Mouse (Mus musculus): ENCODE data around the gene Fuca1.

The Fuca1 gene

DNA sequence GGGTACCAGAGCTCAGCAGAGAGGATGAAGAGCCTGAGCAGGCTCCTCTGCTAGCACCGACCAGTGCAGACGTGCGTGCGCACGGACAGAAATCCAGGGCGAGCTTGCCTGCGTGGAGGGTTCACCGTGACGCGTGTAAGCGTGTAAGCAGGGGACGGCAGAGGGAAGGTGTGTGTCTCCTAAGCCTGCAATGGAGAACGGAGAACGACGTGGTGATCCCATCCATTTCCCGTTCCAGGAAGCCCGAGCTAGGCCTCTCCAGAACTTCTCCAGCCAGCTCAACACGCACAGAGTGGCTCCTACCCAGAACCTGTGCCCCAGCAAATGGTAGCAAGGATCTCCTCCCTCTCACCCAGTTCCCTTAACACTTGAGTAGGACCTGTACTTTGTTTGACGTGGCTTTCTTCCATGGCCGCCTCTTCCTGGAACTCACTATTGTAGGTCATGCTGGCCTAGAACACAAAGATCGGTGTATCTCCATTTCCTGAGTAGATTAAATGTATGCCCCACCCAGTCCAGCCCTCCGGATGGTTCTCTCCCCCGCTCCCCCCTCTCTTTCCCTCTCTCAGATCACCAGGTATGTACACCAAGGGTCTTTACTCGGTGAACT is 32.0 kb upstream of the Fuca1 start:
- ATAC-seq (ENCODE audit: insufficient number of reproducible peaks, low FRiP score, low TSS enrichment): no peak

GRCm38 (mm10) chr4:135889146-135889883 is 31.2 kb upstream of the Fuca1 start:
- no peak for ATAC-seq (ENCODE audit: insufficient number of reproducible peaks, low FRiP score, low TSS enrichment)

GRCm38 (mm10) chr4:135889884-135890283 is 30.7 kb upstream of the Fuca1 start:
- no peak; the same call in 1 of the 2 replicates for ATAC-seq (ENCODE audit: insufficient number of reproducible peaks, low FRiP score, low TSS enrichment)

DNA sequence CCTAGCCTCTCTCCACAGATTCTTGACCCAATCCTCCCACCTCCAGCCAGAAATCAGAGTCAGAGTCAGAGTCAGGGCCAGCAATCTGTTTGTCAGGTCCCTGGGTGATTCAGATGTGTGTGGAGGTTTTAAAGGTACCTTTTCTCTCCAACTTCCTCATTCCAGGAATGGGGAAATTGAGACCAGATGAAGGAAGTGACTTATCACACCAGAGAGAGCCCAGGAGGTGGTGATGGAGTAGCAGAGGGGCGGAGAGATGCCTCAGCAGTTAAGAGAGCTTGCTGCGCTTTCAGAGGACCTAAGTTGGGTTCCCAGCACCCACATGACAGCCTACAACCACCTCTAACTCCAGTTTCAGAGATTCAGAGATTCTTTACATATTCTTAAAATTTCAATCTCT is 29.0 kb upstream of the Fuca1 start:
- ATAC-seq (ENCODE audit: insufficient number of reproducible peaks, low FRiP score, low TSS enrichment): no peak

DNA sequence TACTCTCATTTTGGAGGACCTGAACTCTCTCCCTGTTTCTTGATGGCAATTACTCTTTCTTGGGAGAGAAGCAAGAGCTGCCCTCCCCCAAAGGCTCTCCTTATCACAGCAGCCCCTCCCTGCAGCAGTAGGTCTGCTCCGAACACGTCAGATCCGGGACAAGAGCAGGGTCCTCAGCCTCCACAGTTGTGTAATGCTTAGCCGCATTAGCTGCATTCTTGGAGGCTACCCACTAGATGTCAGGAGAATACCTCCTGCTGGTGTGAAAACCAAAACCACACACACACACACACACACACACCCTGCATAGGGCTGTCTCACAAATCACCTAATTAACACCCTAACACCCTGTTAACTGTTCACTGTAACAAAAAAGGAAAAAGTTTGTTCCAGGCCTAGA is 27.7 kb upstream of the Fuca1 start:
- ATAC-seq (ENCODE audit: insufficient number of reproducible peaks, low FRiP score, low TSS enrichment): no peak

GRCm38 (mm10) chr4:135895071-135895571 is 25.4 kb upstream of the Fuca1 start, which contains the start of gene Cnr2:
TSS of gene Cnr2 (plus strand) at chr4:135895394.
- no peak for ATAC-seq (ENCODE audit: insufficient number of reproducible peaks, low FRiP score, low TSS enrichment)

DNA sequence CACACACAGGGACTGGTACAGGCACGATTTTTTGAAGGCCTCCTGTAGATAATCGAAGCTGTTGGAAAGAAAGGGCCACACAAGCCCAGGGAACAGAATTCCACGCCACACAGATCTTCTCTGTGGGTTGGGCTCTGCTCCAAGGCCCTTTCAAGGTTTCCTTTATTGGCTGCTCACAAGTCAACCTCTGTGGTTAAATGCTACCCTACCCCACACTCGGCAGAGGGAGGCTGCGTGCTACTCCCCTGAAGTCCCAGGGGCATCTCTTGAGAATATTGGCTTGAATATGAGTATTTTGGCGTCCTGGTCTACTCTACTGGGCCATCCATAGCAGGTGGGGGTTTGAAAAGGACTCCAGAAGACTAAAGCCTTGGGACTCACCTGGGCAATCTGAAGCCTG is 24.4 kb upstream of the Fuca1 start:
- no peak for ATAC-seq (ENCODE audit: insufficient number of reproducible peaks, low FRiP score, low TSS enrichment)

DNA sequence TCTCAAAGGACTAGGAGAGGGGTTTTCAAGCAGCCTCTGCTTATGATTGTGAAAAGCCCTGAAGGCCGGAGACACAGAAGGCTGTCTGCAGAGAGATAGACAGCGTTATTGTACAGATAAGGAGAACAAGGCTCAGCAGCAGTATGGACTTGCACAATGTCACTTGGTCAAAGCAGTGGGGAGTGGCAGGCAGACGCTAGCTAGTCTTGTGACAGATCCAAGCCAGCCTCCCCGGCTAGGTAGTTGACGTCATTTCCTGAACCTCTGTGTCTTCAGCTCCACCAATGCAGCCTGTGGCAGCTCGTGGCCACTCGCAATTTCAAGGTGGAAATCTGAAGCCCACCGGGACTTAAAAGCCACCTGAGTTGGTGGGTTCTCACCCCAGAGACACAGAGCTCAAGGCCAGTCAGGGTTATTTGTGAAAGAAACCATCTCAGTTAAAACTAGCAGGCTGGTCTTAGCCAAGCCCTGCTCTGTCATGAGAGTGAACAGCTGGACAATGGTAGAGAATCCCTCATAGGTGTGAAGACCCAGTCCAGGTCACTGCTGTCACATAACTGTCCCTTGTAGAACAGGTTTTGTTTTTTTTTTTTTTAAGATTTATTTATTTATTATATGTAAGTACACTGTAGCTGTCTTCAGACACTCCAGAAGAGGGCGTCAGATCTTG is 22.0 kb upstream of the Fuca1 start:
- no peak for ATAC-seq (ENCODE audit: insufficient number of reproducible peaks, low FRiP score, low TSS enrichment)

DNA sequence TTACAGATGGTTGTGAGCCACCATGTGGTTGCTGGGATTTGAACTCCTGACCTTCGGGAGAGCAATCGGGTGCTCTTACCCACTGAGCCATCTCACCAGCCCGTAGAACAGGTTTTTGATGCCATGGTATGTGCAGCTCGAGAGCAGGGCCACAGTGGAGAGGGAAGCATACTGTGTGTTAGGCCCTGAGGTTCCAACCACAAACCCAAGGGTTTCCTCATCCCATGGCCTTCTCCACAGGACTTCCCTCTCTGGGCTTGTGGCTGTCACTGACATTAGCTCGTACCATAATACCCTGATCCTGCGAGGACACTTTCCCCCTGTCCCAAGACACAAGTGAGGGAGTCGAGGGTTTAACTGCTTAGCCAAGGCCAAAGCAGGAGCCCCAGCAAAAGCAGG is 21.5 kb upstream of the Fuca1 start:
- ATAC-seq (ENCODE audit: insufficient number of reproducible peaks, low FRiP score, low TSS enrichment): no peak

DNA sequence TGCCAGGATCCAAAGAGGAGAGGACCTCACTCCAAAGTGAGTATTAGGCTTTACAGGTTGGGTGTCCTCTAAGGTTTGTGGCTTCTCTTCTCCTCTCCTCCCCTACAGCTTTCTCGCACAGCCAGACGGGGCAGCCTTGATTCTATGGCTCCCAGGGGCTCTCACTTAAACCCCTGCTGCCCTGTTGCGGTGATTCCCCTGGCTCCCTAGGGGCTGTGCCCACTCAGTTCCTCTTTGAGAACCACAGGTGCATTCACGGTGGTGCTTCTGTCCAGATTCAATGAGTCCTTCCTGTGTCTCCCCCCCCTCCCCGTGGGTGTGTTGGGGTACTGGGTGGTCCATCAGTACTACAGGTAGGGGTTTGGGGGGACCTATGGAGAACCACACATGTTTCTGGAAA is 20.5 kb upstream of the Fuca1 start:
- no peak for ATAC-seq (ENCODE audit: insufficient number of reproducible peaks, low FRiP score, low TSS enrichment)

- ATAC-seq (ENCODE audit: insufficient number of reproducible peaks, low FRiP score, low TSS enrichment): no peak
These were observed 17.8 kb upstream of the Fuca1 start for GRCm38 (mm10) chr4:135902606-135903242.

DNA sequence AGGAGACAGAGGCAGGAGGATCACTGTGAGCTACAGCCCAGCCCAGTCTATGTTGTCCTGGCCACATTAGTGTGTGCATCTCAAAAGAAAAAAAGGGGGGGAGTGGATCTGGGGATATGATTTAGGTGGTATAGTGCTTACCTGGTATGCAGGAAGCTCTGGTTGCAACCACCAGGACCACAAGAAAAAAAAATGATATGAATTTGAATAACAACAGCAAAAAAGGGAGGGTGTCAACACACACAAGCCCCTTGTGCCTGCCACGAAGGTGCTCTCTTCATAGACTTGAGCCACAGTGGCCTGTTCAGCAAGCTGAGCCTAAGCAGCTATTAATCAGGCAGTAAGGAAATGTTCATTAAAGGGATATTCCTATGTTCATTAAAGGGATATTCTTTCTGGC is 15.7 kb upstream of the Fuca1 start:
- ATAC-seq (ENCODE audit: insufficient number of reproducible peaks, low FRiP score, low TSS enrichment): no peak

DNA sequence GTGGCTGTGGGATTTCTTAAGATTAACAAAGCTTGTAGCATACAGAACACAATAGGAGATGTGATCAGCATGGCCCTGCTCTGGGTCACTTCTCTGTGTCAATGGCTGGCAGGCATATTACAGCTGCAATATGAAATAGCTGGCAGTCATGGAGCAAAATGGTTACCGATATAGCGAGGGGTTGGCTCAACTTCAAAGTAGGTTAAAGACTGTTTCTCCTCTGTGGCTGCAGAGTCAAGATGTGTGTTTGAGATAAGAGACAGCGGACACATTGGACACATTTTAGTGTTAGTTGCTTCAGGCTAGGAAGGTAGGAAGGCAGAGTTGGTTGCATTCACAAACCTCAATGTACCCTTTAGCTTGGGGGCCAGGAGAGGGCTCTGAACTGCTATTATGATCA is 13.9 kb upstream of the Fuca1 start:
- no peak for ATAC-seq (ENCODE audit: insufficient number of reproducible peaks, low FRiP score, low TSS enrichment)

GRCm38 (mm10) chr4:135909326-135910066 is 11.0 kb upstream of the Fuca1 start:
- ATAC-seq (ENCODE audit: insufficient number of reproducible peaks, low FRiP score, low TSS enrichment): no peak

- ATAC-seq (ENCODE audit: insufficient number of reproducible peaks, low FRiP score, low TSS enrichment): no peak
These were observed 9.0 kb upstream of the Fuca1 start for GRCm38 (mm10) chr4:135911531-135911930.

- ATAC-seq (ENCODE audit: insufficient number of reproducible peaks, low FRiP score, low TSS enrichment): no peak
These were observed 8.4 kb upstream of the Fuca1 start for GRCm38 (mm10) chr4:135912164-135912563.

DNA sequence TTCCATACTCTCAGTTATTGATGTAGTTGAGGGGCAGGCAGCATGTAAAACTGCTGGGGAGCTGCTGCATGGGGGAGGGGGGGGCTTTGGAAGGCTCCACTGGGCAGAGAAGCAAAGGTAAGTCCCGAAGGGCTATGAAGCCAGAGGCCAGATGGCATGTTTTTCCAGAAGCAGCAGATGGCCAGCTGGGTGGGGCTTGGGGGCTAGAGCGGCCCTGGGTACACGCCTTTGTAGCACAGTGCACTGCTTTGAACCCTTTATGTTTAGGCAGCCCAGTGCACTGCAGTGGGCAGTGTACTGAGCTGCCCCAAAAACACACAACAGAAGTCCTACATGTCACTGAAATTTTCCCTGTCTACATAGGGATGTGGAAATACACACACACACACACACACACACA is 7.7 kb upstream of the Fuca1 start:
- no peak for ATAC-seq (ENCODE audit: insufficient number of reproducible peaks, low FRiP score, low TSS enrichment)

- no peak for ATAC-seq (ENCODE audit: insufficient number of reproducible peaks, low FRiP score, low TSS enrichment)
These were observed 7.1 kb upstream of the Fuca1 start for GRCm38 (mm10) chr4:135913433-135913832.

GRCm38 (mm10) chr4:135918635-135919279 is 1.8 kb upstream of the Fuca1 start:
- no peak for ATAC-seq (ENCODE audit: insufficient number of reproducible peaks, low FRiP score, low TSS enrichment)

- no peak for ATAC-seq (ENCODE audit: insufficient number of reproducible peaks, low FRiP score, low TSS enrichment)
These were observed 1.3 kb upstream of the Fuca1 start for GRCm38 (mm10) chr4:135919280-135919639.
